In genomic region chr17:10319685-10320455, GRCm38 (mm10) we compare ENCODE assay signal across 8 mouse cellular contexts. TPM values are rescaled to one million over a fixed set of nuclear protein-coding genes. Genes with fewer than 3 reads are reported as not detected.
A peak's percentile ranks its signal among the peaks of the same experiment; 100 is the strongest.
DNase-seq lines count a peak whose midpoint lies in the region; ATAC-seq and TF ChIP-seq lines count a peak whose summit lies in the region.

Gene Qk, minus strand, starts transcription at chr17:10319854.

- no peak for TF ChIP-seq CTCF in cortical plate, adult 2 months (IDR thresholded peaks at IDR 0.05; ENCODE audit: extremely low read depth, insufficient read depth, low read length)

- H3K4me1 ChIP-seq in cortical plate, adult 2 months (ENCODE audit: control insufficient read depth, insufficient read depth, low read length), result no peaks in the 10 kb centered on the region; the same call in 1 of the 2 replicates

- peak; percentile 95 for DNase-seq in gastrocnemius, postnatal 10 days
- DNase-seq in left cerebral cortex, postnatal 10 days (ENCODE audit: extremely low spot score in 1 of 2, low spot score in 2 of 2), result peak; percentile 90 to 96
- DNase-seq in right cerebral cortex, postnatal 25 days, result peak; percentile 90
- peak; percentile 94 to 95 for DNase-seq in urinary bladder, postnatal 4 days (ENCODE audit: low spot score in 2 of 2)

- intact Hi-C loops in left cerebral cortex, postnatal 10 days (cut with DNase I), result loop anchor here (2.0 to 10.0 kb wide), 6 partner anchors 173 to 1655 kb away; no protein-coding TSS in a partner anchor

- ATAC-seq in activated CD4-positive, CD25-positive, alpha-beta regulatory T cell, adult 4 months, result peak; percentile 62
- ATAC-seq in inflammation-experienced regulatory T-cells, adult 6 months, result peak; percentile 63
- peak; percentile 64 for ATAC-seq in megakaryocyte-erythroid progenitor cell, adult 5-6 weeks (replicated peaks; ENCODE audit: low FRiP score, low TSS enrichment, poor library complexity, severe bottlenecking)

- peak within 1 kb of the TSS; percentile 100 for H3K27ac ChIP-seq in cortical plate, adult 2 months (ENCODE audit: insufficient read depth, low read length)

- peak within 1 kb of the TSS; percentile 80 for H3K4me3 ChIP-seq in cortical plate, adult 2 months (ENCODE audit: insufficient read depth, low read length)

- peak; percentile 23; the same call in 1 of the 2 replicates for TF ChIP-seq POLR2A in cortical plate, adult 2 months (IDR thresholded peaks at IDR 0.05; ENCODE audit: extremely low read depth, insufficient read depth, low read length)

RNA-seq across cellular contexts. Expression of gene Qk, which starts in this region (rescaled TPM):
- 10 to 100 TPM; 10.5 to 13.4 TPM for polyA plus RNA-seq in activated CD4-positive, CD25-positive, alpha-beta regulatory T cell, adult 4 months (2017; shearing (Covaris generic))
- polyA plus RNA-seq in cortical plate, adult 2 months (2012; rRNA removed), result 263 and 285 TPM in 2 replicates
- total RNA-seq in gastrocnemius, postnatal 10 days (2021), result 100 to 1,000 TPM; 268 to 288 TPM
- polyA plus RNA-seq in inflammation-experienced regulatory T-cells, adult 6 months (2017; shearing (Covaris generic)), result 10 to 100 TPM in 2 of 3 experiments, 1 to 10 TPM in 1; 9.6 to 17.0 (median 15.1) TPM
- 100 to 1,000 TPM; 295 to 297 TPM for total RNA-seq in left cerebral cortex, postnatal 10 days (2021)
- total RNA-seq in megakaryocyte-erythroid progenitor cell, adult 5-6 weeks (2014; fragmentation: Nextera tagmentation), result 78.7 and 96.3 TPM in 2 replicates
- total RNA-seq in megakaryocyte-erythroid progenitor cell, adult 5-6 weeks (2017), result 57.6 and 59.9 TPM in 2 replicates

Comparison
In these comparisons a context has a peak if more than half of its experiments do, and no peak if none do; other contexts are left out.
1. Peak in every context shown above with its lines: DNase-seq, ATAC-seq, H3K4me3 ChIP-seq and H3K27ac ChIP-seq.
2. RNA of gene Qk (polyA plus RNA-seq): 263 to 285 TPM in cortical plate, adult 2 months; 9.6 to 17.0 TPM in inflammation-experienced regulatory T-cells, adult 6 months and 10.5 to 13.4 TPM in activated CD4-positive, CD25-positive, alpha-beta regulatory T cell, adult 4 months; every median in the first group is over 10 times any median in the second.